Comparison of ENCODE assay signal across 18 mouse cellular contexts in genomic region chr14:118662625-118663276, GRCm38 (mm10). TPM values are rescaled to one million over a fixed set of nuclear protein-coding genes. Genes with fewer than 3 reads are reported as not detected.
DNase-seq lines count a peak whose midpoint lies in the region; ATAC-seq and TF ChIP-seq lines count a peak whose summit lies in the region.
"Had no signal": no experiment of that assay in that cellular context is flagged by ENCODE, and none has a peak within 500 bp of the region (broad histone marks: within the 10 kb centered on the region; RNA-seq: fewer than 3 reads in every experiment).

No protein-coding gene starts in this region.

- peak; percentile 22; the same call in 1 of the 2 replicates for ATAC-seq in liver, embryonic 16.5 days (ENCODE audit: low read depth)
- ATAC-seq: forebrain, embryonic 13.5 days had no signal

- DNase-seq in lung, postnatal 36 days: peak; percentile 38
- DNase-seq in lung, adult 2 months: no peak
- DNase-seq in brain, adult 2 months (ENCODE audit: low read depth, low spot score): peak; percentile 46
- DNase-seq in adrenal gland, adult 2 months: no peak
- no peak for DNase-seq in limb, embryonic 10.5 days (ENCODE audit: low spot score)
- no peak for DNase-seq in urinary bladder, postnatal 25 days (ENCODE audit: low spot score)
- DNase-seq: cerebellum, adult 11-12 months; cerebellum, postnatal 25 days; heart, postnatal 36 days; kidney, adult 2 months; kidney, postnatal 36 days; lung, embryonic 14.5 days; thymus, adult 18-20 months had no signal

- no peak overlapping the region for H3K27ac ChIP-seq in liver, embryonic 16.5 days (ENCODE audit: low read length)
- no peak overlapping the region for H3K27ac ChIP-seq in limb, embryonic 10.5 days
- H3K27ac ChIP-seq: embryonic facial prominence, embryonic 10.5 days; forebrain, embryonic 13.5 days; heart, embryonic 13.5 days; hindbrain, embryonic 15.5 days had no signal

- TF ChIP-seq CTCF in lung, adult 2 months (IDR thresholded peaks at IDR 0.05; ENCODE audit: insufficient read depth, low read length): no peak

- H3K9ac ChIP-seq in liver, embryonic 16.5 days (ENCODE audit: low read depth, low read length): no peak overlapping the region
- H3K9ac ChIP-seq: forebrain, embryonic 13.5 days; heart, embryonic 13.5 days; hindbrain, embryonic 15.5 days; lung, embryonic 14.5 days had no signal

- WGBS in lung, adult 2 months: 77% methylated on average over 18 of the region's 18 CpGs
- 60% methylated on average over 18 of the region's 18 CpGs for WGBS in liver, embryonic 16.5 days (ENCODE audit: insufficient replicate concordance)
- 90% methylated on average over 18 of the region's 18 CpGs for WGBS in limb, embryonic 10.5 days

- no peak for TF ChIP-seq POLR2A in lung, adult 2 months (IDR thresholded peaks at IDR 0.05; ENCODE audit: borderline replicate concordance, extremely low read depth, low read depth, low read length)

- no peak overlapping the region for H3K4me3 ChIP-seq in lung, adult 2 months (replicated peaks; ENCODE audit: extremely low read depth, low read depth, low read length)
- no peak overlapping the region for H3K4me3 ChIP-seq in liver, embryonic 16.5 days (ENCODE audit: low read depth, low read length)
- H3K4me3 ChIP-seq in limb, embryonic 10.5 days: no peak overlapping the region
- H3K4me3 ChIP-seq: embryonic facial prominence, embryonic 10.5 days; forebrain, embryonic 13.5 days; heart, embryonic 13.5 days; hindbrain, embryonic 15.5 days had no signal

- H3K36me3 ChIP-seq in liver, embryonic 16.5 days (ENCODE audit: control insufficient read depth, insufficient read depth): no peaks in the 10 kb centered on the region
- H3K36me3 ChIP-seq in limb, embryonic 10.5 days: no peaks in the 10 kb centered on the region
- H3K36me3 ChIP-seq: embryonic facial prominence, embryonic 10.5 days; heart, embryonic 13.5 days; hindbrain, embryonic 15.5 days had no signal

- peaks cover 3% of the 10 kb centered on the region; the same call in 1 of the 2 replicates for H3K4me1 ChIP-seq in lung, adult 2 months (ENCODE audit: control insufficient read depth, insufficient read depth, low read length)
- H3K4me1 ChIP-seq in liver, embryonic 16.5 days (ENCODE audit: control insufficient read depth, low read depth, low read length): peaks cover 21% of the 10 kb centered on the region
- peaks cover 26% of the 10 kb centered on the region for H3K4me1 ChIP-seq in limb, embryonic 10.5 days

- H3K4me2 ChIP-seq in liver, embryonic 16.5 days (ENCODE audit: low read depth, low read length): no peak overlapping the region
- H3K4me2 ChIP-seq: forebrain, embryonic 13.5 days; heart, embryonic 13.5 days; hindbrain, embryonic 15.5 days; lung, embryonic 14.5 days had no signal

- H3K27me3 ChIP-seq in liver, embryonic 16.5 days (ENCODE audit: control insufficient read depth, insufficient read depth, low read depth, low read length): no peaks in the 10 kb centered on the region
- no peaks in the 10 kb centered on the region for H3K27me3 ChIP-seq in limb, embryonic 10.5 days (ENCODE audit: low read depth, poor library complexity, severe bottlenecking)
- H3K27me3 ChIP-seq: forebrain, embryonic 13.5 days; heart, embryonic 13.5 days; hindbrain, embryonic 15.5 days had no signal

- no peaks in the 10 kb centered on the region for H3K9me3 ChIP-seq in liver, embryonic 16.5 days (replicated peaks; ENCODE audit: control insufficient read depth, low read length)
- H3K9me3 ChIP-seq in limb, embryonic 10.5 days (replicated peaks): no peaks in the 10 kb centered on the region
- H3K9me3 ChIP-seq: embryonic facial prominence, embryonic 10.5 days; forebrain, embryonic 13.5 days; heart, embryonic 13.5 days; hindbrain, embryonic 15.5 days had no signal

RNA-seq across cellular contexts. Expression of gene Abcc4, which starts 43.3 kb away (rescaled TPM):
- 3.6 and 8.7 TPM in 2 replicates for polyA plus RNA-seq in lung, adult 2 months (2012; rRNA removed)
- polyA plus RNA-seq in liver, embryonic 16.5 days (2015; fragmentation: Nextera tagmentation; extraction: Ambion mirVana): 1.7 and 2.3 TPM in 2 replicates
- total RNA-seq in adrenal gland, adult 2 months (2021): 10 to 100 TPM; 17.9 to 20.2 TPM
- 4.2 and 9.6 TPM in 2 replicates for polyA plus RNA-seq in adrenal gland, adult 2 months (2012; rRNA removed)
- 2.1 and 2.5 TPM in 2 replicates for polyA plus RNA-seq in limb, embryonic 10.5 days (2016; fragmentation: Nextera tagmentation; extraction: Ambion mirVana)

Comparison
In these comparisons a context has a peak if more than half of its experiments do, and no peak if none do; other contexts are left out.
1. DNase-seq: peak in lung, postnatal 36 days (single experiment) and brain, adult 2 months (single experiment); none in lung, adult 2 months (single experiment), adrenal gland, adult 2 months (single experiment), limb, embryonic 10.5 days (single experiment) and urinary bladder, postnatal 25 days (single experiment).